17 mouse cellular contexts compared by ENCODE assay signal in genomic region chr17:82901098-82901891, GRCm38 (mm10).
A peak's percentile ranks its signal among the peaks of the same experiment; 100 is the strongest.
DNase-seq lines count a peak whose midpoint lies in the region; ATAC-seq lines count a peak whose summit lies in the region.
"Had no signal": no experiment of that assay in that cellular context is flagged by ENCODE, and none has a peak within 500 bp of the region (broad histone marks: within the 10 kb centered on the region; RNA-seq: fewer than 3 reads in every experiment).

No protein-coding gene starts in this region.

- H3K4me2 ChIP-seq in forebrain, embryonic 14.5 days (ENCODE audit: low read length): no peak overlapping the region
- no peak overlapping the region for H3K4me2 ChIP-seq in forebrain, embryonic 12.5 days
- no peak overlapping the region for H3K4me2 ChIP-seq in kidney, embryonic 14.5 days (replicated peaks; ENCODE audit: low read depth, low read length)
- H3K4me2 ChIP-seq in neural tube, embryonic 13.5 days: no peak overlapping the region
- H3K4me2 ChIP-seq: embryonic facial prominence, embryonic 12.5 days; hindbrain, embryonic 15.5 days; liver, embryonic 15.5 days; midbrain, embryonic 12.5 days; neural tube, embryonic 15.5 days had no signal

- no peak overlapping the region for H3K4me3 ChIP-seq in forebrain, embryonic 14.5 days (ENCODE audit: low read depth, low read length)
- H3K4me3 ChIP-seq in forebrain, embryonic 12.5 days (replicated peaks): no peak overlapping the region
- no peak overlapping the region for H3K4me3 ChIP-seq in kidney, embryonic 14.5 days (ENCODE audit: low read length)
- no peak overlapping the region for H3K4me3 ChIP-seq in neural tube, embryonic 13.5 days
- H3K4me3 ChIP-seq: embryonic facial prominence, embryonic 12.5 days; hindbrain, embryonic 15.5 days; liver, embryonic 15.5 days; midbrain, embryonic 12.5 days; neural tube, embryonic 15.5 days had no signal

- H3K27me3 ChIP-seq in forebrain, embryonic 14.5 days (replicated peaks; ENCODE audit: control insufficient read depth, insufficient read depth, low read length): no peaks in the 10 kb centered on the region
- no peaks in the 10 kb centered on the region for H3K27me3 ChIP-seq in forebrain, embryonic 12.5 days
- no peaks in the 10 kb centered on the region for H3K27me3 ChIP-seq in kidney, embryonic 14.5 days (ENCODE audit: control insufficient read depth, insufficient read depth, low read length)
- H3K27me3 ChIP-seq in neural tube, embryonic 13.5 days: no peaks in the 10 kb centered on the region
- H3K27me3 ChIP-seq: embryonic facial prominence, embryonic 12.5 days; hindbrain, embryonic 15.5 days; liver, embryonic 15.5 days; midbrain, embryonic 12.5 days; neural tube, embryonic 15.5 days had no signal

- H3K4me1 ChIP-seq in forebrain, embryonic 14.5 days (ENCODE audit: control insufficient read depth, insufficient read depth, low read length): no peaks in the 10 kb centered on the region
- H3K4me1 ChIP-seq in forebrain, embryonic 12.5 days: no peaks in the 10 kb centered on the region
- H3K4me1 ChIP-seq in kidney, embryonic 14.5 days (ENCODE audit: control insufficient read depth, insufficient read depth, low read length): no peaks in the 10 kb centered on the region
- no peaks in the 10 kb centered on the region for H3K4me1 ChIP-seq in neural tube, embryonic 13.5 days (replicated peaks)
- H3K4me1 ChIP-seq: embryonic facial prominence, embryonic 12.5 days; hindbrain, embryonic 15.5 days; liver, embryonic 15.5 days; midbrain, embryonic 12.5 days; neural tube, embryonic 15.5 days had no signal

- H3K9me3 ChIP-seq in forebrain, embryonic 14.5 days (replicated peaks; ENCODE audit: control insufficient read depth, low read length): no peaks in the 10 kb centered on the region
- H3K9me3 ChIP-seq in forebrain, embryonic 12.5 days: no peaks in the 10 kb centered on the region
- H3K9me3 ChIP-seq in kidney, embryonic 14.5 days (ENCODE audit: control insufficient read depth, low read length): no peaks in the 10 kb centered on the region
- H3K9me3 ChIP-seq in neural tube, embryonic 13.5 days: 0 out of 2 replicates have a peak, but pooled peaks cover 4% of the 10 kb centered on the region
- H3K9me3 ChIP-seq: embryonic facial prominence, embryonic 12.5 days; hindbrain, embryonic 15.5 days; liver, embryonic 15.5 days; midbrain, embryonic 12.5 days had no signal

- no peak overlapping the region for H3K9ac ChIP-seq in forebrain, embryonic 14.5 days (ENCODE audit: low read length)
- no peak overlapping the region for H3K9ac ChIP-seq in forebrain, embryonic 12.5 days
- no peak overlapping the region for H3K9ac ChIP-seq in kidney, embryonic 14.5 days (ENCODE audit: low read depth, low read length)
- H3K9ac ChIP-seq in neural tube, embryonic 13.5 days: no peak overlapping the region
- H3K9ac ChIP-seq: embryonic facial prominence, embryonic 12.5 days; hindbrain, embryonic 15.5 days; liver, embryonic 15.5 days; midbrain, embryonic 12.5 days; neural tube, embryonic 15.5 days had no signal

- no peak for ATAC-seq in forebrain, embryonic 14.5 days
- ATAC-seq in forebrain, embryonic 12.5 days (ENCODE audit: low FRiP score): no peak
- ATAC-seq in kidney, embryonic 14.5 days (ENCODE audit: low FRiP score, low TSS enrichment): peak; percentile 55; the same call in 1 of the 2 replicates
- ATAC-seq in neural tube, embryonic 13.5 days (ENCODE audit: low read depth): no peak

- WGBS in forebrain, embryonic 14.5 days: 67% methylated on average over 9 of the region's 9 CpGs
- WGBS in forebrain, embryonic 12.5 days: 73% methylated on average over 9 of the region's 9 CpGs
- 53% methylated on average over 9 of the region's 9 CpGs for WGBS in kidney, embryonic 14.5 days
- 62% methylated on average over 9 of the region's 9 CpGs for WGBS in neural tube, embryonic 13.5 days

- H3K36me3 ChIP-seq in forebrain, embryonic 14.5 days (ENCODE audit: control insufficient read depth, insufficient read depth, low read length): no peaks in the 10 kb centered on the region
- no peaks in the 10 kb centered on the region for H3K36me3 ChIP-seq in forebrain, embryonic 12.5 days (replicated peaks)
- H3K36me3 ChIP-seq in kidney, embryonic 14.5 days (ENCODE audit: control insufficient read depth, insufficient read depth, low read length): no peaks in the 10 kb centered on the region
- H3K36me3 ChIP-seq in neural tube, embryonic 13.5 days: no peaks in the 10 kb centered on the region
- H3K36me3 ChIP-seq: embryonic facial prominence, embryonic 12.5 days; hindbrain, embryonic 15.5 days; liver, embryonic 15.5 days; midbrain, embryonic 12.5 days; neural tube, embryonic 15.5 days had no signal

- H3K27ac ChIP-seq in forebrain, embryonic 14.5 days (ENCODE audit: low read depth, low read length): no peak overlapping the region
- H3K27ac ChIP-seq in forebrain, embryonic 12.5 days: no peak overlapping the region
- H3K27ac ChIP-seq in kidney, embryonic 14.5 days (ENCODE audit: low read depth, low read length): no peak overlapping the region; the same call in 1 of the 2 replicates
- H3K27ac ChIP-seq in neural tube, embryonic 13.5 days (replicated peaks): 0 out of 2 replicates have a peak overlapping the region, but pooled peaks have one; percentile 1
- H3K27ac ChIP-seq: embryonic facial prominence, embryonic 12.5 days; hindbrain, embryonic 15.5 days; liver, embryonic 15.5 days; midbrain, embryonic 12.5 days; neural tube, embryonic 15.5 days had no signal

- DNase-seq in forebrain, embryonic 14.5 days (ENCODE audit: low spot score): peak; percentile 45
- DNase-seq in kidney, adult 11 months: no peak
- no peak for DNase-seq in neural tube, embryonic 10.5 days (ENCODE audit: extremely low spot score, low spot score)
- DNase-seq in skeletal muscle tissue, adult 2 months (ENCODE audit: low read depth, low spot score): peak; percentile 19
- DNase-seq in adrenal gland, postnatal 10 days: no peak
- DNase-seq: adrenal gland, postnatal 14 days; B cell, adult 2 months; cerebellum, adult 11 months; right cerebral cortex, postnatal 25 days had no signal

Comparison
In these comparisons a context has a peak if more than half of its experiments do, and no peak if none do; other contexts are left out.
1. DNase-seq: peak in forebrain, embryonic 14.5 days (single experiment) and skeletal muscle tissue, adult 2 months (single experiment); none in kidney, adult 11 months (single experiment), neural tube, embryonic 10.5 days (single experiment) and adrenal gland, postnatal 10 days (single experiment).